Mouse (Mus musculus) v-Abl transformed pro-B cells (cell line): ENCODE measurements around the gene Irf2bpl.

Source experiments
- in situ Hi-C, 2 experiments: fragments of 400-800 bp; cut with MboI; formaldehyde crosslinking; loops; one replicate each; pipeline ENCODE4 v1.15.1; 2025; ENCODE audit not compliant: unreplicated experiment in 2 of 2

Gene Irf2bpl

DNA sequence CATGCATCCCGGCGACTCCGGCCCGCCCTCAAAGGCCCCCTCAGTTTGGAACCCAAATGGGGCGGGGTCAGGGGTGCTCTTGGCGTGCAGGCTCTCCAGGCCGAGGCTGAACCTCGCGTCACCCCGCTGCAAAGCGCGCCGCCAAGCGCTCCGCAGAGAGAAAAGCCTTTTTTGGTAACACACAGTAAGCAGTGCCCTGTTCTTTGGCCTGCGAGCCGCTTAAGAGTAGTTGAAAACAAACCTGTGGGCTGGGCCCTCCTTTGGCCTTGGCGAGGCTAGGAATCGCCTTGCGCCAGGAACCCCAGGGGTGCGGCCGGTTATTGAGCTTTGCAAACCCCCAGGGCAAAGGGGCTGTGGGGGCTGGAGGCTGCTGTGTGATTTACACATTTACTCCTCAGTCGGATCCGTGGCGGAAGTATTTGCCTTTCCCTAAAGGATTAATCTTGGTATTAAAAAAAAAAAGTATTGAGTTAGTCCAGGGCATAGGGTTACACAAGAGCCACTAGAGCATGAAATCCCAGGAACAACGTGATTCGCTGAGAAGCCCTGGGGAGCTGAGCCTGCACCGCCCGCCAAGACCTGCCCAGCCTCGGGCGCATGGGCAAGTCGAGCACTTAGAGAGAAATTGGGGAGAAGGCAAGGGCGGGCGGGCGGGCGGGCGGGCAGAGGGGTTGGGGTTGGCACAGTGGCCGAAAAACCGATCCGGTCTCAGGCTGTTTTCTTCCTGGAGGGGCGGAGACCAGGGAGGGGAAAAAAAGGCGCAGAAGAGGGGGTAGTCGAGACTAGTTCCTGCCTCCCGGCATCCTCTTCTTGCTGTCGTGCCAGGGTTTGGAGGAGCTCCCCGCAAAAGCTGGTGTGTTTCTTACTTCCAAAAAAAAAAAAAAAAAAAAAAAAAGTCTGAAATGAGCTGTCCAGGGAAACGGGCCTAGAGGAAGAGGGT is 3.8 kb upstream of the Irf2bpl start:
- in situ Hi-C loops, result loop anchor here (5.0 to 25.0 kb wide), 3 partner anchors 56 to 1426 kb away; partner anchors contain the start of gene Fos (in 1 of the 2)

DNA sequence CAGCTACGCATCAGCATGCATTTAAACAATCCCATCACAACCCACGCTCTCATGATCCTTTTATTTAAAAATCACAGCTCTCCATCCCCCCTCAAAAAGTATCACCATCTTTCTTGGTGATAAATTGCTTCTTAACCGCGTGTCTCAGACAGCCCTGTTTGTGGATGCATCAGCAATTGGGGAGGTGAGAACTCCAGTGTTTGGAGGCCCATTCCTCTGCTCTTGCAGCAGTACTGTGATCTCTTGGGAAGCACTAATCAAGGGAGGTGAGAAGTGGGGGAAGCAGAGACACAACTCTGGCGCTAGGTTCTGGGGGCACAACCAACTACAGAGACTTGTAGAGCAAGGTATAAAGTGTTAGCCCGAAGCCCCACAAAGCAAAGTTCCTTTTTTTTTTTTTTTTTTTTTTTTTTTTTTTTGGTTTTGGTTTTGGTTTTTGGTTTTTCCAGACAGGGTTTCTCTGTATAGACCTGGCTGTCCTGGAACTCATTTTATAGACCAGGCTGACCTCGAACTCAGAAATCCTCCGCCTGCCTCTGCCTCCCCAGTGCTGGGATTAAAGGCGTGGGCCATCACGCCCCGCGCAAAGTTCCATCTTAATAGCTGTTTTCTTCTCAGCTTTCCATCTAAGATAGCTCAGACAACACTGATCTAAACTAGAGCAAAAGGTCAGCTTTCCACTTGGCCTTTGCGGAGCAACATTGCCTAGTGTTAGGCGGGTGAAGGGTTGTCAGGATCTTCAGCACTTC is 3.0 kb upstream of the Irf2bpl start:
- in situ Hi-C loops, result loop anchor here (5.0 to 25.0 kb wide), 3 partner anchors 55 to 1425 kb away; partner anchors contain the start of gene Fos (in 1 of the 2)

DNA sequence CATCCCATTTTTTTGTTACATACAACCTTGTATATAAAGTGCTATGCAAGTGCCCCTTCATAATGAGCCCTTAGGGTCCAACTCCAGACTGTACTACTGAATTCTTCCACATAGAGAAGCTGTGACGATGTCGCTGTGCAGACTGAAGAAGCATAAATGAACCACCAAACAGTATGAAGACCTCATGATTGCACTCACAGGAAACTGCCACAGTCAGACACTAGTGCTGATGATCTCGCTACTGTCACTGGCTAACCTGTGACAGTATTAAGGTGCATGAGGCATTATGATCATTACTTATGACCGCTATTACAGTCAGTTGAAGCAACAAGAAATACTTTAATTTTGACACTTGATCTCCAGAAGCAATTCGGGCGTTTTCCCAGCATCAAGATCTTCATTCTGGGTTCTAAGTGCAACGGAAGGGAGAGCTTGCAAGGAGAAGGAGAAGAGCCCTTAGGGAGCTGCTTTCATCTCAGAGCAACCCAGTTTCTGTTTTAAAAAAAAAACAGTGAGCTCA is 1.9 kb upstream of the Irf2bpl start:
- in situ Hi-C loops, result loop anchor here (5.0 to 25.0 kb wide), 3 partner anchors 54 to 1424 kb away; partner anchors contain the start of gene Fos (in 1 of the 2)

DNA sequence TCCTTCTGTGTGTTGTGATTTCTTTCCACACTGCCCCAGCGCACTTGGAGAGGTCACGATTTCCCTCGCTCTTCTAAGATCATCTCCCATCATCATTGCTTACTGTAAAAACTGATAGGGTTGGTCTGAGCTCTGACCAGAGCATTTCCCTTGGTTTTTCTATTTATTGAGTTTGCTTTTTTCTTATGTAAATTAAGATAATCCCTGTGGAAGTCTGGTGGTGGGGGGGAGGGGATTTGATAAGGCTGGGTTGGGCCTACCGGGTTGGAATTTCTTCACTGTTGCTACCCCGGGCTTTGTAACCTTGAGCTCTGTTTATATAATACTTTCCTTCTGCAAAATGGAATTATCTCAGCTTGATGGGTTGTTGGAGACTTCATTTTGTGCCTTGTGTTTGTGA is 1.1 kb upstream of the Irf2bpl start:
- in situ Hi-C loops, result loop anchor here (5.0 to 25.0 kb wide), 3 partner anchors 53 to 1423 kb away; partner anchors contain the start of gene Fos (in 1 of the 2)

GRCm38 (mm10) chr12:86885336-86885735 is 738 bp upstream of the Irf2bpl start:
- in situ Hi-C loops, result loop anchor here (5.0 to 25.0 kb wide), 3 partner anchors 53 to 1423 kb away; partner anchors contain the start of gene Fos (in 1 of the 2)

DNA sequence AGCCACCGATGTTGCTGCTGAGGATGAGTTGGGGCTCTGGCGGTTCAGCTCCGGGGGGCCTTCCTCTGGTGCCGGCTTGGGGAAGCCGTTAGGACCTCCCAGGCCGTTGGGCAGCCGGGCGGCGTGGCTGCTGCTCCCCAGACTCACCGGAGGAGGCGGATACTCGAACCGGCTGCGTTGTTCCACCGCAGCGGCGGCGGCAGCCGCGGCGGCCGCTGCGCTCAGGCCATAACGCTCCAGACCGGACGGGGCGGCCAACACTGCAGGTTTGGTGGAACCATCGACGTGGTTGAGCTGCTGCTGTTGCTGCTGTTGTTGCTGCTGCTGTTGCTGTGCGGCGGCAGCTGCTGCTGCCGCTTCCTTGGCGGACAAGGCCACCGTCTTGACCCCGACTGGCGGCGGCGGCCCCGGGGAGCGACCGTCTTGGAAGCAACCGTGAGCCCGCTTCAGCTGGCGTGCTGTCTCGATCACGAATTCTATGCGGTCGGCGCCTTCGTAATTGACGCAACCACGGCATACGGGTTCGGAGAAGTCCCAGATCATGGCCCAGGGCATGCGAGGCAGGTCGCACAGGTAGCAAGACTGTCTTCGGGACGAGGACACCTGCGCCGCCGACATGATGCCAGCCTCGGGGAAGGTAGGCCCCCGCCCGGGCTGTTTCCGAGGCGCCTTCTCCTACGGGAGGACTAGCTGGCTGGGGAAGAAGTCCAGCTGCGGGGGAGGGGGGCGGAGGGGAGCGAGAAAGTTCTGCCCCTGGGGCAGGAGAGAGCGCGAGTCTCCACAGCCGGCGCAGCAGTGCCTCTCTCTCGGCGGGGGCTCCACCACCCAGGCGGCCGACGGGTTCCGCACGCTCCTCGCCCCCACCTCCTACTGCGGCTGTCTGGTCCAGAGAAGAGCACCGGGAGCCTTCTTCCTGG is 1.1 kb downstream of the Irf2bpl start:
- in situ Hi-C loops, result loop anchor here in 1 of 2 experiments (25.0 kb wide), 1 partner anchor 1421 kb away; the partner anchor contains the start of gene Fos

DNA sequence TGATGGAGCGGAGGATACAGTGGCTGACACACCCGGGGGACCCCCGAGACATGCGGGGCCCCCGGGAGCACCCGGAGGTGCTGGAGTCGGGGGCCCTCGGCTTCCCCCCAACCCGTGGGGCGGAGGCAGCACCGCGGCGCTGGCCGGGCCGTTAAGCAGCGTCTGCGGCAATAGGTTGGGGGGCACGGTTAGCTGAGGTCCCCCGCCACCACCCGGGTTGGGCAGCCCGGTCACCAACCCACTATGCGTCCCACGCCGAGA is 1.6 kb downstream of the Irf2bpl start:
- in situ Hi-C loops, result loop anchor here in 1 of 2 experiments (25.0 kb wide), 1 partner anchor 1421 kb away; the partner anchor contains the start of gene Fos

DNA sequence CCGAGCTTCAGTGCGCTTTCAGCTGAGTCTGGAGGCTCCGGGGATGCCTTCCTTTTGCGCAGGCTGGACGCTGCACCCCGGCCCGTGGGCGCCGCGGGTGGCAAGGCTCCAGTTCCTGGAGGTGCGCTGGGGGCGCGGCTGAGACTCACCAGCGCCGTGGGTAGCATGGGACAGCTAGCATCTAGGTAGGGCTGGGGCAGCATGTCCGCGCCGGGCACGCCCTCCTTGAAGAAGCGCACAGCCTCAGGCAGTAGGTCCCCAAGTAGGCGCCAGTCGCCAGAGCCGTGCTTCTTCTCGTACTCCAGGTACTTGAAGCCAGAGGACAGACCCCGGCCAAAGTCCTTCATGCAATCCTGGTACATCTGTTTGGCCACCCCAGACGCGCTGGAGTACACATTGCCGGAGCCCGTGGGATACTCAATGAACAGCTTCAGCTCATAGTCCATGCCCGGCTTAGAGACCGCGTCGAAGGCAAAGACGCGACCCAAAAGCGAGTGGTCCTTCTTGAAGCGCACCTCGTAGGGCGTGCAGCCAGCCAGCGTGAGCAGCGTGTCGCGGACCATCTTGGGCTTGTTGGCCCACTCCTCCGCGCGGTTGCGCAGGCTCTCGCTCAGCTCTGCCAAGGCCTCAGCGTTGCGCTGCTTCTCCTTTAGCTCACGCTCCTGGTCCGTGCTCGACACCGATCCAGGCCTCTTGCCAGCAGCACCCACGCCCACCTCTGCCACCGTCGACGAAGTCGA is 2.1 kb downstream of the Irf2bpl start:
- in situ Hi-C loops, result loop anchor here in 1 of 2 experiments (25.0 kb wide), 1 partner anchor 1420 kb away; the partner anchor contains the start of gene Fos

DNA sequence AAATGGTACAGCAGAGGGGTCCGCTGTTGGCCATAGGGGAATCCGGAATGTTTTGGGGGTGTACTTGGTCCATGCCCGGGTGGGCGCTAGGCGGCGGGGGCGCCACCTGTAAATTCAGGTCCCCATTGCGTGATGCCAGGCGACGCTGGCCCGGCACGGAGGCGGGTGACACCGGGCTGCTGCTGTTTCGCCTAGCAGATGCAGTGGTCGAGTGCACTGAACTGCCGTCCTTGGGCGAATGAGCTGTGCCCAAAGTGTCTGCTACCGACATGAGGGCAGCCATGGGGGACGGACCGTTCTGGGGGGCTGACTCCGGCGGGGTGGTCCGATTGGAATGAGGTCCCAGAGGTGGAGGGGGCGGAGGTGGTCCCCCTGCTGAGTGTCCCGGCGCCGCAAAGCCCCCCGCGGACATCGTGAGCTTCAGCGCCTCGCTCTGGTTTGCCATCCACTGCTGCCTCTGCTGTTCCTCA is 2.8 kb downstream of the Irf2bpl start:
- in situ Hi-C loops, result loop anchor here in 1 of 2 experiments (25.0 kb wide), 1 partner anchor 1420 kb away; the partner anchor contains the start of gene Fos

GRCm38 (mm10) chr12:86880090-86880723 is 4.4 kb downstream of the Irf2bpl start:
- in situ Hi-C loops, result loop anchor here in 1 of 2 experiments (25.0 kb wide), 1 partner anchor 1418 kb away; the partner anchor contains the start of gene Fos

GRCm38 (mm10) chr12:86879446-86880085 is 5.0 kb downstream of the Irf2bpl start:
- in situ Hi-C loops, result loop anchor here in 1 of 2 experiments (25.0 kb wide), 1 partner anchor 1417 kb away; the partner anchor contains the start of gene Fos

DNA sequence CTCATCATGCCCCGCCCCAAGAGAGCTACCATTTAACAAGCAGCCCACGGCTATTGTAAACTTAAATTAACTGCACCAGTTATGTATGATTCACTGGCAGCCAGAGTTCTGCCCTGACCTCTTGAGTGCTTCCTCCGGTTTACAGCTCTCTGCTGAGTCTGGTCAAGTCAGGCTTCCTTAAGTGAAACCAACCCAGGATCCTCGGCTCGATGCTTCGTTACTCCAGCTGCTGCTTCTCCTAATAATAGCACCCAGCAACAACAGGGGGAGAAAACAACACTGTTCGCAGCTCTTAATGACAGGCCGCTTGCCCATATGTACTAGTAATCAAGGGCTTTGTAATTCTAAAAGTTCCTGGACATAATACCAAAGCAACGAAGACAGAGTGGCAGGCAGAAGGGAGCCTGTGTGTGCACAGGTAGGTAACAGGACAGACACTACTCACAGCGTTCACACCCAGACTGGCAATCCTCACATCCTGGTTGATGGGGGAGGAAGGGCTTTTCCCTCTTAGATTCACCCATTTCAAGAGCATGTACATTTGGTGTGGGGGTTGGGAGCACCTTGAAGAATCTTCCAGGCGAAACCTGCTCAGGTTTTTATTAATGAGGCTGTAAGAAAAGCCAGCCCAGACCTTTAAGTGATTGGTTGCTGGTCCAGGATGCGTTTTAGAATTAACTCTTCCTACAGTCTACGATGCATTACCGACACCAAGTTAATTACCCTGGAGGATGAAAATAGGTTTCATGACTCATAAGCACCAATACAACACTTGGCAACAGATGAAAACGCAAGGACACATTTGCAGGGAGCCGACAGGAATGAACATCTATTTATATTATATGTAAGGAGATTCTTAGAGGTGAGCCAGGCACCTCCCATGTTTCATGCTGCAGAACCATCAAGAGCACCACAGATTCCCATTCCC is 5.9 kb downstream of the Irf2bpl start:
- in situ Hi-C loops, result loop anchor here in 1 of 2 experiments (25.0 kb wide), 1 partner anchor 1416 kb away; the partner anchor contains the start of gene Fos

- in situ Hi-C loops, result loop anchor here in 1 of 2 experiments (25.0 kb wide), 1 partner anchor 1415 kb away; the partner anchor contains the start of gene Fos
These were observed 7.6 kb downstream of the Irf2bpl start for GRCm38 (mm10) chr12:86876981-86877380.

DNA sequence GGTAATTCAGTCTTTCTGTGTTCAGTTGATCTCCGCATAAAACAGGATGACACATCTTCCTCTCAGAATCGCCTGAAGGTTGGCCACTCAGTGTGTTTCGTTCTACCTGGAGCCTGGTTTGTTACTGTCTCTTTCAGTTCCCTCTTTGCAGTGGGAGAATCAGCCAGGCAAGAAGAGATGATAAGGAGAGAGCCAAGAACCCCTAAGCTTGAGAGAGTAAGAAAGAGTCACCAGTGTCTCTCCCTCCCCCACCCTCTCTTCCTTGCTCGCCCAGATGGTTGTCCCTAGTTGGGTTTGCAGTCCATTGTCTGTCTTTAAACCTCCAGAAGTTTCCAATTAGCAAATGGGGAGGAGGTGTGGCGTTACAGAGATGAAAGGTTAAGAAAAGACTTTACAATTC is 8.5 kb downstream of the Irf2bpl start:
- in situ Hi-C loops, result loop anchor here in 1 of 2 experiments (25.0 kb wide), 1 partner anchor 1414 kb away; the partner anchor contains the start of gene Fos

GRCm38 (mm10) chr12:86872335-86873040 is 12.1 kb downstream of the Irf2bpl start:
- in situ Hi-C loops, result no loop called here
